Mouse (Mus musculus): ENCODE measurements around the gene Cct7.
"Not testable (repeated sequence)": the region's sequence is repeated elsewhere in the genome, so short reads cannot be mapped to it uniquely, and the experiment has no call there.

The Cct7 gene

DNA sequence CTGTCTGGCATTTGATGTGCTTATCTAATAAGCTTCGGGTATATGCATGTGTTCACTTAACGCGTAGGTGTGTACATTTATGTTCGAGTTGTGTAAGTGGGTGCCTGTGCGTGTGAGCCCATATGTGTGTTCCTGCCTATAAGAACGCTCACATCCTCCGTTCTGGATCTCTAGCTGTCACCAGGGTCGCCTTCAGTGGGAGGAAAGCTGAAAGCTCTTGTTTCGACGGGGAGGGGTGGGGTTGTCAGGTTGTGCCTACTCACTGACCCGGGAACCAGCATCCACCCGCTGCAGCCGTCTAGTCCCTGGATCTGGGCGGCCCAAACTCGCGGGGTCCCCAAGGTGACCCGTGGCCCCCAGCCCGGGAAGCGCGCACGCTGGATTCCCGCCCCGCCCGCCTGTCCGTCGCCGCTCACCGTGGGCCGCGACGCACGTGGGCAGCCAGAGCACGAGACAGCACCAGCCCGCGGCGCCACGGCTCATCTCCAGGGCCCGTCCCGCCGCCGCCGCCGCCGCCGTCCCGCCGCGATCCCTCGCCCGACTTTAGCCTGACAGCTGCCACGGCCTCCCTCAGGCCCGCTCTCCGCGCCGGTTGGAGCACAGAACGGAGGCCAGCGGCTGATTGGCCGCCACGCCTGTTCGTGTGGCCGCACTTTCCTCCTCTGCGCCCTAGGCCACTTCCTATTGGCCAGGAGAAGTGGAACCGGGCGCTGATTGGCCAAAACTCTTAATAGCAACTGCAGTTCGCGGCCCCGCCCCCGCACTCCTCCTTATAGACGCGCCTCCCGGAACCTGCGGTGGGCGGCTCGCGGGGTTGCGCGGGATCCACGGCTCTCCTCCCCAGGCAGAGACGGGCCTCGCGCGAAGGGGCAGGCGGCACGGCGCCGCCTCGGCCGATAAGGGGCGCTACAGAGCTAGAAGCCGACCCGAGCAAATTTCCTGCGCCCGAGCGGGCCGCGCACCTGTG, at the start of gene Cct7:
Gene Cct7, plus strand, starts transcription at position 818 of the 967 bp plus-strand sequence.
- DNase-seq (ENCODE audit: extremely low read depth, low read depth): peak; percentile 97

DNA sequence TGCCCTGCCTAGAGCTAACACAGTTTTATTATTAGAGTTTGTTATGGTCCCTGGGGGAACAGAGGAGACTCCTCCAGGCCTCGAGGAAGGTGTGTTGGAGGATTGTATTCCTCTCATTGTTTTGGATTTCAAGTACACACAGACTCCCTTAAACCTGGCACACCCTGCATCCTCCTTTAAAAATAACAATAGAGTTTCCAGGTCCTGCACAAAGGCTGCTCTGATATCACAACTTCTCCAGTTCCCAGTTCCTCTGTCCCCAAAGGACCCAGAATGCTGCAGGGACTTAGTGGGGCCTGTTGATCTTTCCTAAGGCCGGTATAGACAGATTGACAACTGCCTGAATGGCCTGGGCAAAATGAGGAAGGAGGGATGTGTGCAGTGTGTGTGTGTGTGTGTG, 48.7 kb upstream of the Cct7 start:
- no peak for DNase-seq (ENCODE audit: extremely low read depth, low read depth)

GRCm38 (mm10) chr6:85403039-85403438, 48.3 kb upstream of the Cct7 start:
- no peak for DNase-seq (ENCODE audit: extremely low read depth, low read depth)

DNA sequence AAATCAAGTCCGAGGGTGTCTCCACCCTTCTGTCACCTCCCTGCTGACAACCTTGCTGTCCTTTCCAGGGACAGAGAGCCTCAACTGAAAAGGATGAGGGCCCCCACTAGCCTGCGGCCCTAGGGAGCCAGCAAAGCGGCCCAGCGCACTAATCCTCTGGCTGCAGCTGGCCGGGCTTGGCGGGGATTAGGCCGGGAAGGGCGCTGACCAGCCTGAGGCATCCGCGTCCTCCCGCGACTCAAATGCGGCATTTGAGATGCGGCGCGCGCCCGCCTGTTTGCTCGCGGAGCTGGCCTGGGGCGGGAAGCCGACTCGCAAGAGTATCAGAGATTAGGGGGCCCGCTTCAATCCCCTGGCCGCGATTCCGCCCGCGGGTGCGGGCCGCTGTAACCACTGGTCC, 42.3 kb upstream of the Cct7 start:
- no peak for DNase-seq (ENCODE audit: extremely low read depth, low read depth)

GRCm38 (mm10) chr6:85410771-85411273, 40.5 kb upstream of the Cct7 start:
- peak; percentile 66 for DNase-seq (ENCODE audit: extremely low read depth, low read depth)

GRCm38 (mm10) chr6:85415829-85416228, 35.5 kb upstream of the Cct7 start:
- no peak for DNase-seq (ENCODE audit: extremely low read depth, low read depth)

DNA sequence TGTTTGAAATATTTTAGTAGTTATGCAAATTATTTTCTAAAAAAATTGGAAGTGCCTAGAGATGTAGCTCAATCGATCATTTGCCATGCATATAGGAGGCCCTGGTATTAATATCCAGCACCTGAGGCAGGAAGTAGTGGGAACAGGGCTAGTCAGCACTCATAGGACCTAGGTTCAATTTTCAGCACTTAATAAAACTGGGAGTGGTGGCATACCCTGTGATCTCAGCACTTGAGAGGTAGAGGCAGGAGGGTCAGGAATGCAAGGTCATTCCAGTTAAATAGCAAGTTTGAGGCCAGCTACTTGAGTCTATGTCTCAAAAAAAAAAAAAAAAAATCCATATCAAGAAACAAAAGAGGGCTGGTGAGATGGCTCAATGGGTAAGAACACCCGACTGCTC, 32.2 kb upstream of the Cct7 start:
- no peak for DNase-seq (ENCODE audit: extremely low read depth, low read depth)

- DNase-seq (ENCODE audit: extremely low read depth, low read depth): no peak
These were observed 27.4 kb upstream of the Cct7 start, which contains the start of gene Noto for GRCm38 (mm10) chr6:85423836-85424379. Gene Noto, plus strand, starts transcription at chr6:85423886.

DNA sequence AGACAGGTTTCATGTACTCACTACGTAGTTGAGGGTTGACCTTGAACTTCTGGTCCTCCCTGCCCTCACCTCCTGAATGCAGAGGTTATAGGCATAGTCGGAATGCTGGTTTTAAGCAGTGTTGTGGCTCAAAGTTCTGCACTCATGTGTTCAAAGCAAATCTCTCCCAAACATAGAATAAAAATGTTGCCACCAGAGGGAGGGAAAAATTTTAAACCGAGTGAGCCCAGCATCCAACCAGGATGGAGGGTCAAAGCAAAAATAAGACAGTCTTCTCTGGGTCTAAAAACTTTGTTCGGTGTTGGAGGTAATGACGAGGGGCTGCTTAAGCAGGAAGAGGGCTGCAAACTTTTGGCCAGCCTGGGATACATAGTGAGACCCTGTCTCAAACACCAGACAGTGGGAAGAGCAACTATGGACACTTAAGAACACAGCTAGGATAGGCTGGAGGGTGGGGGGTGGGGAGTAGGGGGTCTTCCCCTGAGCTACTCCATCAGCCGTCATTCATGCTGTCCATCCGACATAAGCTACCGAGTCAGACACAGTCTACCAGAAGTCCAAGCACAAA, 20.0 kb upstream of the Cct7 start:
- DNase-seq (ENCODE audit: extremely low read depth, low read depth): no peak

DNA sequence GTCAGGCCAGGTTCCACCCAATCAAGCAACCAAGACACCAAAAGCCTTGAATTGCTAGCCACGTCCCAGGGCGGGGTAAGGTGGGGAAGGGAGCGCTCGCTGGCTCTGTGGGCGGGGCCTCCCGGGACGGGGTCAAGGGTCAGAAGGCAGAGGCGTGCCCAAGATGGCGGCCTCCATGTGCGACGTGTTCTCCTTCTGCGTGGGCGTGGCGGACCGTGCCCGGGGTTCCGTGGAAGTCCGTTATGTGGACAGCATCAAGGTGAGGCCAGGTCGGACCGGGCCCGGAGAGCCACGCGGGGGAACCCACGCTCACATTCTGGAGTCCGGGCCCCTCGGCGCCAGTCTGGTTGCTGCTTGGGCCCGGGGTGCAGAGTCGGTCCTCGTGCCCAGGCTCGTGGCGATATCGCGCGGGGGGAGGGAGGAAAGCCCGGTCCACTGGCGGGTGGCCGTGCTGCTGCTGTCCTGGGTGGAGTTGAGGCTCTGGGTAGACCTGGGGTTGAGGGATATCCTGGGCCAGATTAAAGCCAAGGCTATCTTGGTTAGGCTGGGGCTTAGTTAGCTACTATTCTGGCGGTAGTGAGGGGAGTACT, 19.4 kb upstream of the Cct7 start, which contains the start of gene Smyd5:
Gene Smyd5, plus strand, starts transcription at position 148 of the 590 bp plus-strand sequence.
- no peak for DNase-seq (ENCODE audit: extremely low read depth, low read depth)

GRCm38 (mm10) chr6:85433865-85434264, 17.4 kb upstream of the Cct7 start:
- DNase-seq (ENCODE audit: extremely low read depth, low read depth): no peak

- no peak for DNase-seq (ENCODE audit: extremely low read depth, low read depth)
These were observed 15.1 kb upstream of the Cct7 start for GRCm38 (mm10) chr6:85436204-85436603.

DNA sequence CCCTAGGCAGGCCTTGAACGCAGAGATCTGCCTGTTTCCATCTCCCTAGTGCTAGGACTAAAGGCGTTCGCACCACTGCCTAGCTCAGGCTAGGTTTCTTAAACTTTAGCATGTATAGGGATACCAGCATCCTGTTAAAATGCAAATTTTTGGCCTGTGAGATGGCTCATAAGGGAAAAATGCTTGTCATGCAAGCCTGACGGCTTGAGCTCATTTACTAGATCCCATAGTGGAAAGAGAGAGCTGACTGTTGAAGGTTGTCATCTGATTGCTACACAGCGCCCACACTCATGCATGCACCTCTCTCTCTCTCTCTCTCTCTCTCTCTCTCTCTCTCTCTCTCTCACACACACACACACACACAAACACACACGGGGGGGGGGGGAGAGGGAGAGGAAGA, 14.7 kb upstream of the Cct7 start:
- DNase-seq (ENCODE audit: extremely low read depth, low read depth): no peak

DNA sequence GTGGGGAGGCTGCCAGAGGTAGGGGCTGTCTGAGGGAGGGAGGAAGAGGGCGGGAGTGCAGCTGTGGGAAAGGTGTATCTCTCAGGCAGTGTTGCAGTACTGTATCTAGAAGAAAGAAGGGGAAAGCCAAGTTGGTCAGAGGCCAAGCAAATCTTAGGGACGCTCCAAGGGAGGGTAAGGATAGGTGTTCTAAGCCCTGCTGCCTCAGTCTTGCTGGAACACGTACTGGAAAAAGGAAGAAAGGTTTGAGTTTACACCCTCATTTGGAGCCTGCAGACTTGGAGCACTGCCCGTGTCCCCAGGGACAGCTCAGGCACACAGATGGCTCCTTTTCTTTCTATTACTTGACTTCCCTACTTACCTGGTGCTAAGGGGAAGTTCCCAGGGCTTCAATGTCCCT, 10.2 kb upstream of the Cct7 start:
- DNase-seq (ENCODE audit: extremely low read depth, low read depth): no peak

DNA sequence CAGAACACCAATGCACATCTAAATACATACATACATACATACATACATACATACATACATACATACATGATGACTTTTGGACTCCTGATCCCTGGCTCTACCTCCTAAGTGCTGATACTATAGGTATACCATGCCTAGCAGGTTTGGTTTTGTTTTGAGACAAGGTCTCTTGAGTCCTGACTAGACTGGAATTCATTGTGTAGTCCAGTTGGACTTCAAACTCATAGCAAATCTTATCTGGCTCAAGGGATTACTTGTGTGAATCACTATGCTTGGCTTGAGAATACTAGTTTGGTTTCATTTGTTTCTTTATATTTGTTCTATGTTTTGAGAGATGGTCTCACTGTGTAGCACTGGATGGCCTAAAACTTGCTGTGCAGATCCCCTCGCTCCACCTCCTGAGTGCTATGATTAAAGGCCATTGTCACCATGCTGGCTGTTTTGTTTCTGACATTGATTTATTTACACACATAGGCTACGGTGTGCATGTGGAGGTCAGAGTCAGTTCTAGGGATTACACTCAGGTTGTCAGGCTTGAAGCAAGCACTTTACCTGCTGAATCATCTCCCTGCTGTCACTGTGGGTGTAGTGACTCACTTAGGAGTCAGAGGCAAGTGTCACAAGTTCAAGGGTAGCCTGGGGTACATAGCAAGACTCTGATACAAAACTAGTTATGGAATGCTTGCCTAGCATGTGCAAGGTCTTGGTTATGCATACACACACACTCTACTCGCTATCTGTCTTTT, 7.7 kb upstream of the Cct7 start:
- no peak for DNase-seq (ENCODE audit: extremely low read depth, low read depth)

DNA sequence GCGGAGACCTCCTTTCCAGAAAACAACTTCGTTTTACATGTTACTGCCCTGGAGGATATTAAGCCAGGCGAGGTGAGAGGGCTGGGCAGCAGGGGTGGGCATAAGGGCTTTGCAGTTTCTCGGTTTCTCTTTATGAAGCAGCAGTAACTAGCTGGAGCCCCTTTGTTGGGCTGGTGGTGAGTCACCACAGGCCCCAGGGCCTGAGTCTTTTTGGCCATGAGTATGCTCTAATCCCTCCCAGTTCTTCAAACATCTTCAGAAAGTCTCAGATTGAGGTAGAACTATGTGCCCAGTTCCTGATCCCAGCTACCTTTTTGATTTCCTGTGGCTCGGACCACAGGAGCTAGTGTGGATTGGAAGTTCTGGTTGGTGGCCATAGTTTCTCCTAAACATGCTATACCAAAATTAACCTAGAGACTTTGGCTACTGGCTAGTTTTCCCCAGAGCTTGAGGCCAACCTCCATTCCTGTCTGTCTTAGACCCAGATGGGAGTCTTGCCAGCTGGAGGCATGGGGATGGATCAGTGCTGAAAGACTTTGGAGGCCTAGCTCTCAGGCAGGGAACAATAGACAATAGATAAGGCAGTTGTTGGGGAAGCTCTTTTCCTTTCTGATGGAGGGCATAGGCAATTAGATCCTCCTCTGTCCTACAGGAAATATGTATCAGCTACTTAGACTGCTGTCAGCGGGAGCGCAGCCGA, 6.9 kb upstream of the Cct7 start:
- no peak for DNase-seq (ENCODE audit: extremely low read depth, low read depth)

- no peak for DNase-seq (ENCODE audit: extremely low read depth, low read depth)
These were observed 6.0 kb upstream of the Cct7 start for GRCm38 (mm10) chr6:85445286-85445685.

GRCm38 (mm10) chr6:85447351-85447750, 4.0 kb upstream of the Cct7 start:
- DNase-seq (ENCODE audit: extremely low read depth, low read depth): no peak

GRCm38 (mm10) chr6:85450140-85450539, 1.2 kb upstream of the Cct7 start:
- not testable (repeated sequence) for DNase-seq (ENCODE audit: extremely low read depth, low read depth)

GRCm38 (mm10) chr6:85451664-85452410, 523 bp downstream of the Cct7 start, which contains the start of gene Pradc1:
Gene Pradc1, minus strand, starts transcription at chr6:85451970.
- DNase-seq (ENCODE audit: extremely low read depth, low read depth): peak; percentile 94
